Mouse (Mus musculus) neural tube, embryonic 10.5 days (tissue): Measurements from ENCODE around the gene Gm45808.
"Not testable (repeated sequence)": the region's sequence is repeated elsewhere in the genome, so short reads cannot be mapped to it uniquely, and the experiment has no call there.

Experiments used
- DNase-seq: peaks from one replicate; pipeline ENCODE4 v3.0.0-alpha.2; 2017; ENCODE audit warnings: low spot score; ENCODE audit errors: extremely low spot score

The Gm45808 gene

GRCm38 (mm10) chr7:45509181-45509882 lies 22.7 kb upstream of the Gm45808 start:
- DNase-seq = no peak

GRCm38 (mm10) chr7:45508561-45508960 lies 21.9 kb upstream of the Gm45808 start:
- DNase-seq = no peak

- DNase-seq = no peak
Measured at GRCm38 (mm10) chr7:45507583-45507982, 21.0 kb upstream of the Gm45808 start.

- no peak for DNase-seq
Measured at GRCm38 (mm10) chr7:45498427-45498826, 11.8 kb upstream of the Gm45808 start.

- DNase-seq = no peak
Measured at GRCm38 (mm10) chr7:45494548-45494947, 7.9 kb upstream of the Gm45808 start.

- DNase-seq = no peak
Measured at GRCm38 (mm10) chr7:45492951-45493350, 6.3 kb upstream of the Gm45808 start.

GRCm38 (mm10) chr7:45492225-45492844 lies 5.7 kb upstream of the Gm45808 start:
- DNase-seq = no peak

- no peak for DNase-seq
Measured at GRCm38 (mm10) chr7:45491264-45491663, 4.7 kb upstream of the Gm45808 start.

- DNase-seq = peak; percentile 51
Measured at GRCm38 (mm10) chr7:45490822-45491221, 4.2 kb upstream of the Gm45808 start.

GRCm38 (mm10) chr7:45489578-45489977 lies 3.0 kb upstream of the Gm45808 start:
- DNase-seq = no peak

GRCm38 (mm10) chr7:45488293-45489204 lies 1.9 kb upstream of the Gm45808 start, which contains the start of gene Dhdh:
Dhdh (minus strand) TSS chr7:45488805.
- DNase-seq = peak; percentile 71

GRCm38 (mm10) chr7:45487861-45488292 lies 1.3 kb upstream of the Gm45808 start:
- DNase-seq = peak; percentile 50

GRCm38 (mm10) chr7:45486158-45486557 lies 453 bp downstream of the Gm45808 start:
- no peak for DNase-seq

- DNase-seq = not testable (repeated sequence)
Measured at GRCm38 (mm10) chr7:45484985-45485384, 1.6 kb downstream of the Gm45808 start.

GRCm38 (mm10) chr7:45482166-45482565 lies 4.4 kb downstream of the Gm45808 start:
- no peak for DNase-seq

GRCm38 (mm10) chr7:45481374-45481927 lies 5.2 kb downstream of the Gm45808 start, which contains the start of gene Tulp2:
Tulp2 (plus strand) TSS chr7:45481877.
- DNase-seq = peak; percentile 36

- DNase-seq = not testable (repeated sequence)
Measured at GRCm38 (mm10) chr7:45480310-45480709, 6.3 kb downstream of the Gm45808 start.

GRCm38 (mm10) chr7:45478774-45479173 lies 7.8 kb downstream of the Gm45808 start:
- DNase-seq = no peak

GRCm38 (mm10) chr7:45477003-45477402 lies 9.6 kb downstream of the Gm45808 start:
- peak; percentile 35 for DNase-seq

GRCm38 (mm10) chr7:45476453-45476852 lies 10.2 kb downstream of the Gm45808 start:
- DNase-seq = no peak

GRCm38 (mm10) chr7:45475291-45475969 lies 11.2 kb downstream of the Gm45808 start:
- no peak for DNase-seq
